Mouse (Mus musculus) erythroblast, embryonic 14.5 days (primary cell): ENCODE data around the gene Ccdc74a. TPM values are rescaled to one million over a fixed set of nuclear protein-coding genes. Genes with fewer than 3 reads are reported as not detected.

Experiments used
- H3K27me3 ChIP-seq: 2 replicates; pipeline ENCODE4 v1.6.1; 2012; ENCODE audit warnings: inconsistent platforms; ENCODE audit not compliant: control insufficient read depth
- H3K36me3 ChIP-seq: 2 replicates; pipeline ENCODE4 v1.6.1; 2012; ENCODE audit warnings: mild to moderate bottlenecking, inconsistent platforms; ENCODE audit not compliant: control insufficient read depth
- H3K4me1 ChIP-seq: 2 replicates; pipeline ENCODE4 v1.6.1; 2012; ENCODE audit warnings: inconsistent platforms; ENCODE audit not compliant: control insufficient read depth
- H3K4me3 ChIP-seq: replicated peaks from 2 replicates; pipeline ENCODE3; 2012; ENCODE audit warnings: moderate library complexity, mild to moderate bottlenecking, inconsistent platforms
- H3K9me3 ChIP-seq: 2 replicates; pipeline ENCODE4 v1.6.1; 2012; ENCODE audit warnings: low read length, inconsistent platforms, mixed read lengths; ENCODE audit not compliant: control insufficient read depth
- GATA1 ChIP-seq: IDR thresholded peaks from 2 replicates; pipeline ENCODE4 v1.6.1; 2012; ENCODE audit warnings: low read length, inconsistent platforms, mixed read lengths
- TAL1 ChIP-seq: IDR thresholded peaks from 3 replicates; pipeline ENCODE4 v1.6.1; 2012; ENCODE audit warnings: low read length, inconsistent platforms, mixed read lengths
- polyA plus RNA-seq: library from polyadenylated mRNA; stranded (reverse); fragments of >175 nt; gene quantifications from 2 replicates; pipeline ENCODE4 v1.2.3, GENCODE M21; 2012

Gene Ccdc74a
- polyA plus RNA-seq, 1 experiment: 1.5 TPM

DNA sequence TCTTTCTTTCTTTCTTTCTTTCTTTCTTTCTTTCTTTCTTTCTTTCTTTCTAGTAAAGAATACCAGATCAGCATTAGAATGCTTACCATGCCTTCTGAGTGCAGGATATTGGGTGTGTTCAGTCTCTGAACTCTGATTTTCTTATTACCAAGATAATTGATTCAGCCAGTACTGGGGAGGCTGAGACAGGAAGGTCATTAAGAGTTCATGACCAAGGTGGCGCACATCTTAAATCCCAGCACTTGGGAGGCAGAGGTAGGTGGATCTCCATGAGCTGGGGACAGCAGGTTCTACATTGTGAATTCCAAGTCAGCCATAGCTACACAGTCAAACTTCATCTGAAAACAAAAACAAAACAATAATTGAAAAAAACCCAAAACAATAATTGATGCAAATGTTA lies 24.3 kb upstream of the Ccdc74a start:
- Histone ChIP-seq H3K9me3 (no peaks in the 10 kb centered on the region), H3K27me3 (no peaks in the 10 kb centered on the region), H3K36me3 (peaks cover 57% of the 10 kb centered on the region), H3K4me1 (peaks cover 36% of the 10 kb centered on the region), H3K4me3 (no peak overlapping the region)
- TF ChIP-seq GATA1: no peak
- TF ChIP-seq TAL1: no peak

DNA sequence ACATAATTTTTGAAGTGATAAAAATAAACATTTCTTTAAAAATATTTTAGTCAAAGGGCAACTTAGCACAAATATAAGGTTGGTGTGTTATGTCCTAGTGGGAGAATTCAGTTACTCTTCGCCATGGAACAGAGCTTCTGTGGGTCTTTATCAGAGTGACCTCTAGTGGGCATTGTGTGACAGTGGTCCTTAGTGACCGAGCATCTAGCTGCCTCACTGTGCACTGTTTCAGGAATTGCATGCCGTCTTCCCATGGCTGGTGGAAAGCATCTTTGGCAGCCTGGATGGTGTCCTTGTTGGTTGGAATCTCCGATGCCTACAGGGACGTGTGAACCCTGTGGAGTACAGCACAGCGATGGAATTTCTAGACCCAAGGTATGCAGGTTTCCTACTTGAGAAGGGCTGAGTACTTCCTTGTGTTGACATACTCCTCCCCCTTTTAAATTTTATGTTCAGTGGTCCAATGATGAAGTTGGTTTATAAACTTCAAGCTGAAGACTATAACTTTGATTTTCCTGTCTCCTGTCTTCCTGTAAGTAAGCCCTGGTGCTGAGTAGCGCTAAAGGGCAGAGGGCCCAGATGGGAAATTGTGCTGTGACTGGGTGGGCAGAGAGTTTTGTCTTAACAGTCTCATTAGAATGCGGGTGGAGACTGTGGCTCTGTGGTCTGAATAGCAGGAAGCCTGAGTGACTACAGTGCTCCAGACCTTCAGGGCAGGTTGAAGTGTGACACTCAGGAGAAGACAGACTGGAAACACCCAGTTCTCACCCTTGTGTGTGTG lies 20.6 kb upstream of the Ccdc74a start:
- Histone ChIP-seq H3K4me1 (peaks cover 10% of the 10 kb centered on the region), H3K36me3 (peaks cover 94% of the 10 kb centered on the region), H3K4me3 (no peak overlapping the region), H3K9me3 (no peaks in the 10 kb centered on the region), H3K27me3 (no peaks in the 10 kb centered on the region)
- TF ChIP-seq GATA1 (no peak), TAL1 (no peak)

DNA sequence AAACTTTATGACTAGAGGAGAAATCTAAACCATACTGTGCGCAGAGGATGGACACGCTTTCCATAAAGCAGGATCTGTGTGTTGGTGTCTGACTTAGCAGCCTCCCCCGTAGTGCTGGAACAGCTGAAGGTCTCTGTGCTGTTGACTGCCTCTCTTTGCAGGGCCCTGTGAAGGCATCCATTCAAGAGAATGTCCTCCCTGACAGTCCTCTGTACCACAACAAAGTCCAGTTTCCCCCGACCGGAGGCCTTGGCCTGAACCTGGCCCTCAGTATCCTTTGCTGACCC lies 20.1 kb upstream of the Ccdc74a start:
- no peak overlapping the region for H3K4me3 ChIP-seq

DNA sequence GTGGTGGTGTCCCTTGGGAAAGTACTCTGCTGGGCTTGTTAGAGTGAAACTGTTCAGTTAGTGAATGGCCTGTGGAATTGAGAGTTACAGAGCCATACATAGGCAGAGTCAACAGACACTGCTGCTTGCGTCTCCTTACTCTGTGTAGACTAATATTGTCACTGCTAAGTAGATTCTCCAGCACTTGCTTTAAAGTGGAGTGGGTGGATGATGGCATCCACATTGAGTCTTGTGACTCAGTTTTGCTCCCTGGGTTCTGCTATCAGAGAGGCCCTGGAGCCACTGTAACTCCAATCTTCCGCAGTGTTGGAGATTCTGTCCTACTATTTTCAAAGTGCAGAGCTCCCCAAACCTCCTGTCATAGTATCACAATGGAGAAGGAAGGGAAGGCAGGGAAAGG lies 13.7 kb upstream of the Ccdc74a start:
- no peak overlapping the region for H3K4me3 ChIP-seq
- H3K4me1 ChIP-seq: peaks cover 41% of the 10 kb centered on the region
- H3K36me3 ChIP-seq: peaks cover 98% of the 10 kb centered on the region
- TF ChIP-seq TAL1 (no peak), GATA1 (no peak)
- H3K27me3 ChIP-seq: no peaks in the 10 kb centered on the region
- no peaks in the 10 kb centered on the region for H3K9me3 ChIP-seq

More for the DNA sequence above, 20.1 kb upstream of the Ccdc74a start:
- TF ChIP-seq TAL1: no peak
- TF ChIP-seq GATA1: no peak
- no peaks in the 10 kb centered on the region for H3K9me3 ChIP-seq
- H3K27me3 ChIP-seq: no peaks in the 10 kb centered on the region
- peaks cover 96% of the 10 kb centered on the region for H3K36me3 ChIP-seq
- H3K4me1 ChIP-seq: peaks cover 4% of the 10 kb centered on the region

DNA sequence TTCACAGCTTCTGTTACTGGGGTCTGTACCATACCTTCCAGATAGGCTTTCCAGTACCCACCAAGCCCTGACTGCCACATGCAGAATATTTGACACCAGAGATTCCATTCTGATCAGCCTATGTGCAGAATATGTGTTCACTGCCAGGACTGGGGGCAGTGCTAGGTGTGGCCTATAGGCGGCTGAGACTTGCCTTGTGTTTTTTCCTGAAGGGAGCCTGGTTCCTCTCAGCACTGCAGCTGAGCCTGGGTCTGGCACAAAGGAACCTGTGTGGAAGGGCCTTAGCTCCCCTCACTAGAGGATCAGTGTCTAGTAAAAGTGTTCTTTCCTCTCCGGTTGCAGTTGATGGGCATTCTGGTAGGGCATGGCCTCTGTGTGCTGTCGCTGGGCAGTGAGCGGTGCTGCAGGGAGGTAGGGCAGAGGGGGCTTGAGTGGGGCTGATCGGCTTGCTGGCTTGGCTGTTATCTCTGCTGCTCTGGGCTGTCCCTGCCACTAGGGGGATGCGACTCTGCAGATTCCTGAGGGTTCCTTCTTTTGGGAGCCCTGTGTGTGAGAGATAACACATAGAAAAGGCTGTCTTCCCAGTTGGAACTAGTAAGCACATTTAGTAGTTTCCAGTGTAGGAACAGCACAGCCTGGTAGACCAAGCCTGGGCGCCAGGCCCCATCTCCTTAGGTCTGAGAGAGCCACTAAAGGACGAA lies 12.6 kb upstream of the Ccdc74a start:
- H3K4me3 ChIP-seq: no peak overlapping the region
- no peaks in the 10 kb centered on the region for H3K27me3 ChIP-seq
- peaks cover 98% of the 10 kb centered on the region for H3K36me3 ChIP-seq
- peaks cover 51% of the 10 kb centered on the region for H3K4me1 ChIP-seq
- H3K9me3 ChIP-seq: no peaks in the 10 kb centered on the region
- no peak for TF ChIP-seq TAL1
- TF ChIP-seq GATA1: 0 out of 2 replicates have a peak, but pooled peaks have one; percentile 12

DNA sequence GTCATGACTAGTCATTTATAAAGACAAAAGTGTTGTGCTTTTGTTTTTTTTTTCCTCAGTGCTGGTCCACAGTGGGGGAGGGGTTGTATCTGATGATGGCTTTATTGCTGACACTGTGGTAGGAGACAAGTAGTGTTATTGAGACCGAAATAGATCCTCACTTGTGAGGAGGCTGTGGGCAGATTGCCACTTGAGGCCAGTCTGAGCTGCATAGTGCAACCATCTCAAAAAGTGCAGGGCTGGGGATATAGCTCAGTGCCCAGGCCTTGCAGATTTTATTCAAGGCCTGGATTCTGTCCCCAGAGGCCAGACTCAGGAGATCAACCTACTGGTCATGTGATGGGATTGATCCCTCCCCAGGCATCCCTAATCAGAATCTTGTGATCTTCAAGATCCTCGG lies 9.4 kb upstream of the Ccdc74a start:
- Histone ChIP-seq H3K4me1 (peaks cover 67% of the 10 kb centered on the region), H3K9me3 (no peaks in the 10 kb centered on the region), H3K27me3 (no peaks in the 10 kb centered on the region), H3K4me3 (no peak overlapping the region), H3K36me3 (peaks cover 97% of the 10 kb centered on the region)
- TF ChIP-seq TAL1: no peak

DNA sequence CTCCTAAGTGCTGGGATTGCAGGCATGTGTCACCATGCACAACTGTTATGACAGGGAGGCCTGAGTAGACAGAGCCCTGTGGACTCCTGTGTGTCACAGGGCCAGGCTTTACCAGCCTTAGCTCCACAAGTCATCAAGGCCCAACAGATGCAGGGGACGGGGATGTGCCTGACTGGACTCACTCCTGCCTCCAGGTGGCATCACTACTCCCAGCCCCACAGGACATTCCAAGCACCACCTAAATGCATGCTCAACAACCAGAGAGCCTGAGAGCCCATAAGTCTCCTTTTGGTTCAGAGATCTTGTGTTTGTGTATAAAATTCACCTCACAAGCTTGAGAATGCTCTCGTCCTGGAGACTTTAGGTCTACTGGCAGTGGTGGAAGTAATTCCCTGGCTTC lies 8.7 kb upstream of the Ccdc74a start:
- Histone ChIP-seq H3K4me3 (peak overlapping the region; percentile 23), H3K27me3 (no peaks in the 10 kb centered on the region), H3K36me3 (peaks cover 97% of the 10 kb centered on the region), H3K9me3 (no peaks in the 10 kb centered on the region), H3K4me1 (peaks cover 67% of the 10 kb centered on the region)
- no peak for TF ChIP-seq TAL1
- TF ChIP-seq GATA1: no peak

DNA sequence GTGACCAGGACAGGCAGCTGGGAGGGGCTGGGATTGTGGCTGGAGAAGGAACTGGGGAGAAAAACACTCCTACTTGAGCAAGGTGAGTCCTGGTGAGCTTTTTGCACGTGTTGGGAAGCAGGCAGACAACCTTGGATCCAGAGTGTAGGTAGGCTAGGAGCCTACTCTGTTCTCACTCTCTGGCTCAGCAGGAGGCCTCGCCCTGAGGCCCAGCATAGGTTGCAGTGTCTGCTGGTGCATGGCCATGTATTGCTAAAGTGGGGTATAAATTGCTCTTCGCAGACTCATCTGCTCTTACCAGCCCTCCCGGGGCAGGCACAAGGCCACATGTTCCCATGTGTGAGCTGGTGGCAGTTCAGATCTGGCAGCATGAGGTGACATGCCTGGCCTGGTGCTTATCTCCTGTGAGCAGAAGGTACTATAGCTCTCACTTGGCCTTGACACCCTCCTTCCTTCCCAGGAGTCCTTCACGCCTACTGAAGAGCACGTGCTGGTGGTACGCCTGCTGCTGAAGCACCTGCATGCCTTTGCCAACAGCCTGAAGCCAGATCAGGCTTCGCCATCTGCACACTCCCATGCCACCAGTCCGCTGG lies 8.1 kb upstream of the Ccdc74a start:
- H3K4me3 ChIP-seq: peak overlapping the region; percentile 23
- no peaks in the 10 kb centered on the region for H3K27me3 ChIP-seq
- H3K4me1 ChIP-seq: peaks cover 63% of the 10 kb centered on the region
- no peaks in the 10 kb centered on the region for H3K9me3 ChIP-seq
- peak; percentile 94 for TF ChIP-seq TAL1
- peak; percentile 88 for TF ChIP-seq GATA1
- H3K36me3 ChIP-seq: peaks cover 97% of the 10 kb centered on the region

- Histone ChIP-seq H3K9me3 (no peaks in the 10 kb centered on the region), H3K36me3 (peaks cover 97% of the 10 kb centered on the region), H3K4me3 (no peak overlapping the region), H3K4me1 (peaks cover 57% of the 10 kb centered on the region), H3K27me3 (no peaks in the 10 kb centered on the region)
- TF ChIP-seq TAL1 (no peak), GATA1 (no peak)
Observed at GRCm38 (mm10) chr16:17639081-17639480, 7.2 kb upstream of the Ccdc74a start.
